Mouse (Mus musculus) cerebellum, adult 2 months (tissue): ENCODE measurements at regions not wholly inside any gene's neighbourhood (a gene's known extent, or its start where the extent isn't known, plus 50 kb on each side); places are given as distances from the start of the nearest gene placed in this dataset.

Experiments
- CTCF ChIP-seq: fragments of 200-500 bp; IDR thresholded peaks from 2 replicates; pipeline ENCODE4 v1.5.1; 2011; ENCODE audit warnings: low read depth, mild to moderate bottlenecking, control low read depth, low read length, moderate library complexity, borderline replicate concordance; ENCODE audit not compliant: insufficient read depth
- POLR2A ChIP-seq: fragments of 200-500 bp; IDR thresholded peaks from 2 replicates; pipeline ENCODE4 v1.6.1; 2011; ENCODE audit warnings: low read length, control low read depth, borderline replicate concordance; ENCODE audit not compliant: insufficient read depth

DNA sequence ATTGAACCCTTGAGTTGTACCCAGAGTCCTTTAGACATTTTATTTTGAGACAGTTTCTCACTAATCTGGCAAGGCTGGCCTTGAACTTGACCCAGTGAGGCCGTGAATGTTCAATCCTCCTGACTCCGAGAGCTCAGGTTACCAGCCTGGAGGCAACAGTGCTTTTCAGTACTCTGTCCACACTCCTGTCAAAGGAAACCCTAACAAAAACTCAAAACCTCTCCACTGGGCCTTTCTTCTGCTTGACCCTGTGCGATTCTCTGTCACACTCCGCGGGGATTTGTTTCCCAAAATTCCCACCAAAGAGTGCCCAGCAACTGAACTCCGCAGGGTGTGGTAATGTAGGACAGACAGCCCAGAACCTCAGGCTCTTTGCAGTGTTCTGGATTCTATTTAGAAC lies 71.9 kb downstream of the Pdcl3 start:
- TF ChIP-seq CTCF (no peak), POLR2A (no peak)
